Mouse (Mus musculus): ENCODE data around the gene Gm49510. TPM values are rescaled to one million over a fixed set of nuclear protein-coding genes. Genes with fewer than 3 reads are reported as not detected.

Gene Gm49510
- polyA plus RNA-seq (2012; rRNA removed), result 0.03 TPM in 1 of 2 replicates, not detected in the other

DNA sequence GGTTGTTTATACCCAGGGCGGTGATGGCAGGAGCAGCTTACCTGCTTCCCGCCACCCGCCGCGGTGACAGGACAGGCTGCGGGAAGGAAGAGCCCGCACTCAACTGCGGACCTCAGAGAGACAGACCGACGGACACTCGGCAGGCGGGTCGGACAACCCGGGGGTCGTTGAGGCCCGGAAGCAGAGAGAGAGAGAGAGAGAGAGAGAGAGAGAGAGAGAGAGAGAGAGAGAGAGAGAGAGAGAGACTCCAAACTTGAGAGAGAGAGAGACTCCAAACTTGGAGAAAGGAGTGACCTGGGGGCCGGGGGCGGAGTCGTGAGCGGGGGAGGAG, at the start of gene Gm49510:
TSS of gene Gm49510 (plus strand) at position 259 of the 331 bp plus-strand sequence.
- no peaks in the 10 kb centered on the region for H3K27me3 ChIP-seq (replicated peaks; ENCODE audit: control insufficient read depth, insufficient read depth, low read length)
- DNase-seq, result peak; percentile 33
- TF ChIP-seq POLR2A (IDR thresholded peaks at IDR 0.05; ENCODE audit: low read depth, low read length), result no peak
- no peak for TF ChIP-seq CTCF (conservative IDR thresholded peaks at IDR 0.05; ENCODE audit: insufficient read depth, insufficient read length, low read depth, low read length)
- no peaks in the 10 kb centered on the region for H3K4me1 ChIP-seq (ENCODE audit: control insufficient read depth, insufficient read depth, low read length)
- no peaks in the 10 kb centered on the region for H3K36me3 ChIP-seq (ENCODE audit: control insufficient read depth, insufficient read depth, low read length)
- peak within 1 kb of the TSS; percentile 83 for H3K4me3 ChIP-seq (ENCODE audit: insufficient read depth, low read depth, low read length)
- peak within 1 kb of the TSS; percentile 43 for H3K27ac ChIP-seq (ENCODE audit: insufficient read depth, low read depth, low read length)
- WGBS, result 4% methylated on average over 19 of the region's 20 CpGs

- H3K4me1 ChIP-seq (ENCODE audit: control insufficient read depth, insufficient read depth, low read length), result 0 out of 2 replicates have a peak, but pooled peaks cover 7% of the 10 kb centered on the region
- H3K4me3 ChIP-seq (ENCODE audit: insufficient read depth, low read depth, low read length), result no peak overlapping the region
- H3K27me3 ChIP-seq (replicated peaks; ENCODE audit: control insufficient read depth, insufficient read depth, low read length), result no peaks in the 10 kb centered on the region
- H3K27ac ChIP-seq (ENCODE audit: insufficient read depth, low read depth, low read length), result peak overlapping the region; percentile 18
- DNase-seq, result no peak
- WGBS, result 59% methylated on average over 15 of the region's 15 CpGs
- H3K36me3 ChIP-seq (ENCODE audit: control insufficient read depth, insufficient read depth, low read length), result no peaks in the 10 kb centered on the region
- TF ChIP-seq POLR2A (IDR thresholded peaks at IDR 0.05; ENCODE audit: low read depth, low read length) (no peak), CTCF (conservative IDR thresholded peaks at IDR 0.05; ENCODE audit: insufficient read depth, insufficient read length, low read depth, low read length) (no peak)
Observed at GRCm38 (mm10) chr15:78850059-78850824, 49.2 kb upstream of the Gm49510 start.

GRCm38 (mm10) chr15:78850944-78851343, 48.5 kb upstream of the Gm49510 start:
- Histone ChIP-seq H3K36me3 (ENCODE audit: control insufficient read depth, insufficient read depth, low read length) (no peaks in the 10 kb centered on the region), H3K27ac (ENCODE audit: insufficient read depth, low read depth, low read length) (0 out of 2 replicates have a peak overlapping the region, but pooled peaks have one; percentile 8), H3K4me3 (ENCODE audit: insufficient read depth, low read depth, low read length) (no peak overlapping the region), H3K27me3 (replicated peaks; ENCODE audit: control insufficient read depth, insufficient read depth, low read length) (no peaks in the 10 kb centered on the region), H3K4me1 (ENCODE audit: control insufficient read depth, insufficient read depth, low read length) (0 out of 2 replicates have a peak, but pooled peaks cover 7% of the 10 kb centered on the region)
- 64% methylated on average over 6 of the region's 6 CpGs for WGBS
- no peak for TF ChIP-seq CTCF (conservative IDR thresholded peaks at IDR 0.05; ENCODE audit: insufficient read depth, insufficient read length, low read depth, low read length)
- TF ChIP-seq POLR2A (IDR thresholded peaks at IDR 0.05; ENCODE audit: low read depth, low read length), result no peak
- DNase-seq, result no peak

DNA sequence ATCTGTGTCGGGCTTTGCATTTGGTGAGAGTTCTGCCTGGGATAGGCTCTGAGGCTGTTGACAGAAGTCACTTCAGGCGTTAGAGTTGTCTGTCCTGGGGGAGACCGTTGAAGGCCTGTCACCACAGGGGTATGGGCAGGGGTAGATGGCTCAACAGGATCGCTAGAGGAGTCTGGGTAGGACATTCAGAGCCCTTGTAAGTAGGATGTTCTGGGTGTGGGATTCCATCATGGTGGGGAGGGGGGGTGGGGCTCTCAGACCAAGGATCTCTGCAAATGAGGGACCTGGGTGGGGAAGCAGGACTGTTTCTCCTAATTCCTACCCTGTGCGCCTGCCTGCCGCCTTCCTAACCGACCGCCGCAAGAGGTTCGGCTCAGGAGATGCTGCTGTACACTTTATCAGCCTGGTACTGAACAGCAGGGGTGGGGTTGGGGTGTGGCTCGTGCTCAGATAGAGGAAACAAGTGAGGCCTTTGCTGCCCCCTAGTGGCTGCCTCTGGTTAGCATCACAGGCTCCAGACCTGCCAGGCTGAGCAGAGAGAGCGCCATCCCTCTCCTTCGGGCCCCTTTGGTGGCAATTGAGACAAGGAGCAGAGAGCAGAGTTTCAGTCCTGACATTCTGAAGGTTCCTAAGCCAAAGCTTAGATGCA, 47.8 kb upstream of the Gm49510 start:
- H3K4me3 ChIP-seq (ENCODE audit: insufficient read depth, low read depth, low read length), result no peak overlapping the region
- WGBS, result 13% methylated on average over 13 of the region's 13 CpGs
- H3K4me1 ChIP-seq (ENCODE audit: control insufficient read depth, insufficient read depth, low read length), result 0 out of 2 replicates have a peak, but pooled peaks cover 3% of the 10 kb centered on the region
- no peaks in the 10 kb centered on the region for H3K36me3 ChIP-seq (ENCODE audit: control insufficient read depth, insufficient read depth, low read length)
- H3K27me3 ChIP-seq (replicated peaks; ENCODE audit: control insufficient read depth, insufficient read depth, low read length), result no peaks in the 10 kb centered on the region
- TF ChIP-seq CTCF (conservative IDR thresholded peaks at IDR 0.05; ENCODE audit: insufficient read depth, insufficient read length, low read depth, low read length) (peak; percentile 90), POLR2A (IDR thresholded peaks at IDR 0.05; ENCODE audit: low read depth, low read length) (no peak)
- DNase-seq, result peak; percentile 94
- H3K27ac ChIP-seq (ENCODE audit: insufficient read depth, low read depth, low read length), result 0 out of 2 replicates have a peak overlapping the region, but pooled peaks have one; percentile 8

DNA sequence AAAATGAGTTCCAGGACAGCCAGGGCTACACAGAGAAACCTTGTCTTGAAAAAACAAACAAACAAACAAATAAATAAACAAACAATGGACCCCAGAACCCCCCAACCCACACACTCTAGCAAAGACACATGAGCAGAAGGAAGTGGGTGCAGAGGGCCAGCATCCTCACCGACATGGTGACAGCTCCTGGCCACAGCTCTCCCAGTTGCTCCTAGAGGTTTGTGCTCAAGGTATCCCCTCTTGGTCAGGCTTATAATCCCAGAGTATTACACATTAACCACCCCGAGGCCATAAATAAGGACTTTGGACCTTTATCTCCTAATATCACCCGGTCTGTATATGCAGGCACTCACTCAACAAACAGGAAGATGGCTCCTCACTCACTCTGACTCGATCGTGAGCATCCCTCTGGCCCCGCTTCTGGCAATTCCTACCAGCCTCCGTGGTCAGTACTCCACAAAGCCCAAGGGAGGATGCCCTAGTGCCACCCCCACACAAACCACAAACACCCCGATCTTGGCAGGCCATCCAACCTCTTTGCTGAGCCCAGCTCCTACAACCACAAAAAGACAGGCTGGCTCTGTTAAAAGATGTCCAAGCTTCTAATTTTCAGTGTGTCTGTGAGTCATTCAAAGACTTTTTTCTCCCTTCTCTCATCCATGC, 44.0 kb upstream of the Gm49510 start, which contains the start of gene Lgals2:
TSS of gene Lgals2 (minus strand) at position 227 of the 663 bp plus-strand sequence.
- no peaks in the 10 kb centered on the region for H3K27me3 ChIP-seq (replicated peaks; ENCODE audit: control insufficient read depth, insufficient read depth, low read length)
- 52% methylated on average over 8 of the region's 8 CpGs for WGBS
- no peaks in the 10 kb centered on the region for H3K36me3 ChIP-seq (ENCODE audit: control insufficient read depth, insufficient read depth, low read length)
- H3K27ac ChIP-seq (ENCODE audit: insufficient read depth, low read depth, low read length), result no peak within 1 kb of the TSS
- H3K4me3 ChIP-seq (ENCODE audit: insufficient read depth, low read depth, low read length), result no peak within 1 kb of the TSS
- DNase-seq, result no peak
- TF ChIP-seq CTCF (conservative IDR thresholded peaks at IDR 0.05; ENCODE audit: insufficient read depth, insufficient read length, low read depth, low read length), result no peak
- TF ChIP-seq POLR2A (IDR thresholded peaks at IDR 0.05; ENCODE audit: low read depth, low read length), result no peak
- H3K4me1 ChIP-seq (ENCODE audit: control insufficient read depth, insufficient read depth, low read length), result no peaks in the 10 kb centered on the region

- H3K4me3 ChIP-seq (ENCODE audit: insufficient read depth, low read depth, low read length), result no peak overlapping the region
- no peaks in the 10 kb centered on the region for H3K27me3 ChIP-seq (replicated peaks; ENCODE audit: control insufficient read depth, insufficient read depth, low read length)
- H3K36me3 ChIP-seq (ENCODE audit: control insufficient read depth, insufficient read depth, low read length), result no peaks in the 10 kb centered on the region
- no peak for DNase-seq
- TF ChIP-seq CTCF (conservative IDR thresholded peaks at IDR 0.05; ENCODE audit: insufficient read depth, insufficient read length, low read depth, low read length), result no peak
- no peak for TF ChIP-seq POLR2A (IDR thresholded peaks at IDR 0.05; ENCODE audit: low read depth, low read length)
- WGBS, result 64% methylated on average over 7 of the region's 7 CpGs
- no peak overlapping the region for H3K27ac ChIP-seq (ENCODE audit: insufficient read depth, low read depth, low read length)
- H3K4me1 ChIP-seq (ENCODE audit: control insufficient read depth, insufficient read depth, low read length), result no peaks in the 10 kb centered on the region
Observed at GRCm38 (mm10) chr15:78857009-78857408, 42.5 kb upstream of the Gm49510 start.

All from kidney, adult 2 months (tissue).